Mouse (Mus musculus): ENCODE data around the gene Tango2. TPM values are rescaled to one million over a fixed set of nuclear protein-coding genes. Genes with fewer than 3 reads are reported as not detected.

Tango2 gene
- polyA plus RNA-seq, 1 experiment from 2014 or later = 66.5 TPM

- peak overlapping the region; percentile 98 for H3K9ac ChIP-seq (replicated peaks)
- H3K4me3 ChIP-seq (replicated peaks) = peak overlapping the region; percentile 98
- peak overlapping the region; percentile 99 for H3K4me2 ChIP-seq (replicated peaks)
- WGBS = under 1% methylated on average over 4 of the region's 4 CpGs
- peak overlapping the region; percentile 84; the same call in 1 of the 2 replicates for H3K27ac ChIP-seq
- H3K27me3 ChIP-seq = no peaks in the 10 kb centered on the region
- H3K36me3 ChIP-seq = peaks cover 22% of the 10 kb centered on the region
- no peak for ATAC-seq
- H3K4me1 ChIP-seq (replicated peaks) = peaks cover 35% of the 10 kb centered on the region
- H3K9me3 ChIP-seq = no peaks in the 10 kb centered on the region
Observed at GRCm38 (mm10) chr16:18288166-18288565, 59.7 kb downstream of the Tango2 start.

- Histone ChIP-seq H3K9ac (replicated peaks) (no peak overlapping the region), H3K4me2 (replicated peaks) (no peak overlapping the region), H3K27ac (no peak overlapping the region), H3K9me3 (no peaks in the 10 kb centered on the region), H3K36me3 (peaks cover 90% of the 10 kb centered on the region), H3K4me1 (replicated peaks) (no peaks in the 10 kb centered on the region), H3K4me3 (replicated peaks) (no peak overlapping the region), H3K27me3 (no peaks in the 10 kb centered on the region)
- WGBS = 68% methylated on average over 2 of the region's 2 CpGs
- ATAC-seq = no peak
Observed at GRCm38 (mm10) chr16:18275166-18275565, 72.7 kb downstream of the Tango2 start.

- 92% methylated on average over 5 of the region's 5 CpGs for WGBS
- Histone ChIP-seq H3K9ac (replicated peaks) (no peak overlapping the region), H3K27me3 (no peaks in the 10 kb centered on the region), H3K4me3 (replicated peaks) (no peak overlapping the region), H3K4me1 (replicated peaks) (no peaks in the 10 kb centered on the region), H3K4me2 (replicated peaks) (no peak overlapping the region), H3K36me3 (peaks cover 87% of the 10 kb centered on the region), H3K9me3 (no peaks in the 10 kb centered on the region), H3K27ac (no peak overlapping the region)
- no peak for ATAC-seq
Observed at GRCm38 (mm10) chr16:18268182-18268581, 79.7 kb downstream of the Tango2 start.

- Histone ChIP-seq H3K4me3 (replicated peaks) (no peak overlapping the region), H3K9me3 (no peaks in the 10 kb centered on the region), H3K27ac (no peak overlapping the region), H3K4me2 (replicated peaks) (no peak overlapping the region), H3K9ac (replicated peaks) (no peak overlapping the region), H3K36me3 (peaks cover 85% of the 10 kb centered on the region), H3K4me1 (replicated peaks) (no peaks in the 10 kb centered on the region), H3K27me3 (no peaks in the 10 kb centered on the region)
- no peak for ATAC-seq
- WGBS = 87% methylated on average over 2 of the region's 2 CpGs
Observed at GRCm38 (mm10) chr16:18265024-18265423, 82.9 kb downstream of the Tango2 start.

GRCm38 (mm10) chr16:18258221-18258620 is 89.7 kb downstream of the Tango2 start, which contains the start of gene Gm49776:
Gene Gm49776 (minus strand): TSS chr16:18258321.
- no peaks in the 10 kb centered on the region for H3K9me3 ChIP-seq
- no peak for ATAC-seq
- H3K27ac ChIP-seq = no peak within 1 kb of the TSS
- peaks cover 90% of the 10 kb centered on the region for H3K36me3 ChIP-seq
- no peaks in the 10 kb centered on the region for H3K27me3 ChIP-seq
- no peak within 1 kb of the TSS for H3K9ac ChIP-seq (replicated peaks)
- WGBS = 95% methylated on average over 2 of the region's 2 CpGs
- H3K4me3 ChIP-seq (replicated peaks) = no peak within 1 kb of the TSS
- no peaks in the 10 kb centered on the region for H3K4me1 ChIP-seq (replicated peaks)
- H3K4me2 ChIP-seq (replicated peaks) = no peak within 1 kb of the TSS

GRCm38 (mm10) chr16:18253866-18254265 is 94.0 kb downstream of the Tango2 start:
- WGBS = 82% methylated on average over 1 of the region's 1 CpGs
- ATAC-seq = no peak
- Histone ChIP-seq H3K9ac (replicated peaks) (no peak overlapping the region), H3K4me2 (replicated peaks) (no peak overlapping the region), H3K4me3 (replicated peaks) (no peak overlapping the region), H3K27me3 (no peaks in the 10 kb centered on the region), H3K27ac (no peak overlapping the region), H3K4me1 (replicated peaks) (peaks cover 27% of the 10 kb centered on the region), H3K36me3 (peaks cover 83% of the 10 kb centered on the region), H3K9me3 (no peaks in the 10 kb centered on the region)

- H3K36me3 ChIP-seq = peaks cover 73% of the 10 kb centered on the region
Observed at GRCm38 (mm10) chr16:18252736-18253135, 95.2 kb downstream of the Tango2 start.

GRCm38 (mm10) chr16:18250828-18251790 is 96.8 kb downstream of the Tango2 start:
- 61% methylated on average over 10 of the region's 10 CpGs for WGBS
- Histone ChIP-seq H3K4me3 (replicated peaks) (peak overlapping the region; percentile 94), H3K4me1 (replicated peaks) (peaks cover 43% of the 10 kb centered on the region), H3K9me3 (no peaks in the 10 kb centered on the region), H3K9ac (replicated peaks) (peak overlapping the region; percentile 87), H3K27ac (no peak overlapping the region), H3K36me3 (peaks cover 63% of the 10 kb centered on the region), H3K4me2 (replicated peaks) (peak overlapping the region; percentile 90), H3K27me3 (no peaks in the 10 kb centered on the region)
- ATAC-seq = no peak

More at GRCm38 (mm10) chr16:18252736-18253135, 95.2 kb downstream of the Tango2 start:
- no peak for ATAC-seq
- Histone ChIP-seq H3K9ac (replicated peaks) (no peak overlapping the region), H3K4me1 (replicated peaks) (peaks cover 27% of the 10 kb centered on the region), H3K9me3 (no peaks in the 10 kb centered on the region), H3K27ac (no peak overlapping the region), H3K4me2 (replicated peaks) (no peak overlapping the region), H3K27me3 (no peaks in the 10 kb centered on the region), H3K4me3 (replicated peaks) (no peak overlapping the region)
- WGBS = 87% methylated on average over 6 of the region's 6 CpGs

MicroRNAs encoded within 50 kb of the gene (microRNA counts, 519-probe panel; counts per million panel counts)
- 1,504 counts per million, percentile 58 among the panel's probes with 10 or more counts for microRNA mmu-miR-1306
- 4,293 counts per million, percentile 79 among the panel's probes with 10 or more counts for microRNA mmu-miR-185

Small RNA genes within 50 kb of the gene (microRNA-seq; reads per million reads assigned to microRNA genes)
- gene Gm24572 (not detected), gene Gm26219 (not detected), gene Mir1306 (310 reads per million, percentile 65 among the genes with 10 or more reads in this experiment), gene Mir185 (503 reads per million, percentile 71 among the genes with 10 or more reads in this experiment)

Other genes with a start within 250 kb of the Tango2 start
- 10.4 and 13.4 TPM in 2 replicates for gene Rtn4r, start 220.5 kb downstream of the Tango2 start, polyA plus RNA-seq (2015; fragmentation: Nextera tagmentation; extraction: Ambion mirVana)
- gene Ccdc188, start 130.2 kb downstream of the Tango2 start, polyA plus RNA-seq (2015; fragmentation: Nextera tagmentation; extraction: Ambion mirVana) = 0.09 TPM in 1 of 2 replicates, not detected in the other
- gene Zdhhc8, start 113.0 kb downstream of the Tango2 start, polyA plus RNA-seq (2015; fragmentation: Nextera tagmentation; extraction: Ambion mirVana) = 10.1 and 11.9 TPM in 2 replicates
- gene Trmt2a, start 99.4 kb downstream of the Tango2 start, polyA plus RNA-seq (2015; fragmentation: Nextera tagmentation; extraction: Ambion mirVana) = 100 and 115 TPM in 2 replicates
- 519 and 564 TPM in 2 replicates for gene Ranbp1, start 99.4 kb downstream of the Tango2 start, polyA plus RNA-seq (2015; fragmentation: Nextera tagmentation; extraction: Ambion mirVana)
- gene Gm49776, start 89.8 kb downstream of the Tango2 start, polyA plus RNA-seq (2015; fragmentation: Nextera tagmentation; extraction: Ambion mirVana) = not detected in 2 replicates
- 36.3 and 39.7 TPM in 2 replicates for gene Dgcr8, start 58.9 kb downstream of the Tango2 start, polyA plus RNA-seq (2015; fragmentation: Nextera tagmentation; extraction: Ambion mirVana)
- gene Arvcf, start 79 bp upstream of the Tango2 start, polyA plus RNA-seq (2015; fragmentation: Nextera tagmentation; extraction: Ambion mirVana) = 109 and 111 TPM in 2 replicates
- 25.9 and 28.6 TPM in 2 replicates for gene Txnrd2, start 78.3 kb upstream of the Tango2 start, polyA plus RNA-seq (2015; fragmentation: Nextera tagmentation; extraction: Ambion mirVana)
- 75.7 and 78.8 TPM in 2 replicates for gene Comt, start 78.7 kb upstream of the Tango2 start, polyA plus RNA-seq (2015; fragmentation: Nextera tagmentation; extraction: Ambion mirVana)
- 12.9 and 16.0 TPM in 2 replicates for gene Gnb1l, start 150.6 kb upstream of the Tango2 start, polyA plus RNA-seq (2015; fragmentation: Nextera tagmentation; extraction: Ambion mirVana)
- gene Rtl10, start 150.8 kb upstream of the Tango2 start, polyA plus RNA-seq (2015; fragmentation: Nextera tagmentation; extraction: Ambion mirVana) = 3.9 and 4.5 TPM in 2 replicates
- 0.34 and 0.71 TPM in 2 replicates for gene Tbx1, start 242.6 kb upstream of the Tango2 start, polyA plus RNA-seq (2015; fragmentation: Nextera tagmentation; extraction: Ambion mirVana)

Data from midbrain, embryonic 13.5 days (tissue).